Mouse (Mus musculus) liver, embryonic 14.5 days (tissue): Measurements from ENCODE around the gene Trhr2. TPM values are rescaled to one million over a fixed set of nuclear protein-coding genes. Genes with fewer than 3 reads are reported as not detected.
A peak's percentile ranks its signal among the peaks of the same experiment; 100 is the strongest.

Experiments
- ATAC-seq: fragments of 200-750 bp; cut with Nextera tagmentation; 2 replicates; pipeline ENCODE4 v1.8.0; 2017; ENCODE audit warnings: moderate number of reproducible peaks, mild to moderate bottlenecking, moderate library complexity; ENCODE audit not compliant: insufficient read depth
- DNase-seq, 3 experiments: peaks; one replicate each; pipeline ENCODE4 v3.0.0-alpha.2; 2012 to 2013; ENCODE audit warnings: low read depth in 3 of 3, low spot score in 3 of 3
- H3K27ac ChIP-seq: fragments of 300-500 bp; sonication (generic); 2 replicates; pipeline ENCODE4 v1.5.1; 2014; ENCODE audit warnings: moderate library complexity, mild to moderate bottlenecking, control low read depth, inconsistent platforms
- H3K27me3 ChIP-seq: fragments of 300-500 bp; sonication (generic); 2 replicates; pipeline ENCODE4 v1.6.1; 2014; ENCODE audit warnings: mild to moderate bottlenecking, low read length, moderate library complexity; ENCODE audit not compliant: control insufficient read depth, insufficient read depth
- H3K36me3 ChIP-seq: fragments of 300-500 bp; sonication (generic); replicated peaks from 2 replicates; pipeline ENCODE4 v1.6.1; 2014; ENCODE audit warnings: low read depth; ENCODE audit not compliant: control insufficient read depth, insufficient read depth
- H3K4me1 ChIP-seq, 2 experiments: fragments of 200-500 bp in 1 of 2; fragments of 300-500 bp in 1 of 2; sonication (generic) in 1 of 2; replicated peaks; 2 replicates each; pipeline ENCODE4 v1.6.1; 2012 to 2014; ENCODE audit warnings: antibody characterized with exemption in 1 of 2, inconsistent platforms in 1 of 2, low read length in 1 of 2; ENCODE audit not compliant: control insufficient read depth in 2 of 2, insufficient read depth in 2 of 2
- H3K4me2 ChIP-seq: fragments of 300-500 bp; sonication (generic); 2 replicates; pipeline ENCODE4 v1.6.1; 2014; ENCODE audit warnings: low read depth, mild to moderate bottlenecking, control low read depth, moderate library complexity
- H3K4me3 ChIP-seq, 2 experiments: fragments of 200-500 bp in 1 of 2; fragments of 300-500 bp in 1 of 2; sonication (generic) in 1 of 2; 2 replicates each; pipeline ENCODE4 v1.5.1; 2012 to 2014; ENCODE audit warnings: low read depth in 2 of 2, low read length in 2 of 2, mild to moderate bottlenecking in 2 of 2, control low read depth in 1 of 2, inconsistent platforms in 1 of 2, moderate library complexity in 1 of 2; ENCODE audit not compliant: insufficient read depth in 1 of 2
- H3K9ac ChIP-seq: fragments of 300-500 bp; sonication (generic); replicated peaks from 2 replicates; pipeline ENCODE4 v1.6.1; 2014; ENCODE audit warnings: mild to moderate bottlenecking, control low read depth, moderate library complexity
- H3K9me3 ChIP-seq: fragments of 300-500 bp; sonication (generic); 2 replicates; pipeline ENCODE4 v1.6.1; 2016; ENCODE audit warnings: low read length, mixed read lengths; ENCODE audit not compliant: control insufficient read depth
- CTCF ChIP-seq: IDR thresholded peaks from 2 replicates; pipeline ENCODE4 v1.5.1; 2016; ENCODE audit warnings: antibody characterized with exemption, low read depth, control low read depth
- EP300 ChIP-seq: IDR thresholded peaks from 2 replicates; pipeline ENCODE4 v1.6.1; 2016; ENCODE audit warnings: antibody characterized with exemption, low read depth
- WGBS: fragments of 180-500 bp; shearing (Covaris S2); extraction: QIAGEN DNeasy Blood & Tissue Kit; methylation state at CpG from one replicate; pipeline ENCODE4 v1.1.7; 2014; ENCODE audit not compliant: insufficient replicate concordance; 5-methylcytosine and 5-hydroxymethylcytosine counted together
- polyA plus RNA-seq, 2 experiments: library from polyadenylated mRNA; depleted of rRNA in 1 of 2; stranded (reverse) in 1 of 2; unstranded in 1 of 2; fragments of >200 nt; fragmentation: Nextera tagmentation in 1 of 2; extraction: Ambion mirVana in 1 of 2; gene quantifications; 2 replicates each; pipeline versions ENCODE4 v1.2.1 to v1.2.3; 2012 to 2014

Trhr2 gene
- polyA plus RNA-seq, 2 experiments = not detected

DNA sequence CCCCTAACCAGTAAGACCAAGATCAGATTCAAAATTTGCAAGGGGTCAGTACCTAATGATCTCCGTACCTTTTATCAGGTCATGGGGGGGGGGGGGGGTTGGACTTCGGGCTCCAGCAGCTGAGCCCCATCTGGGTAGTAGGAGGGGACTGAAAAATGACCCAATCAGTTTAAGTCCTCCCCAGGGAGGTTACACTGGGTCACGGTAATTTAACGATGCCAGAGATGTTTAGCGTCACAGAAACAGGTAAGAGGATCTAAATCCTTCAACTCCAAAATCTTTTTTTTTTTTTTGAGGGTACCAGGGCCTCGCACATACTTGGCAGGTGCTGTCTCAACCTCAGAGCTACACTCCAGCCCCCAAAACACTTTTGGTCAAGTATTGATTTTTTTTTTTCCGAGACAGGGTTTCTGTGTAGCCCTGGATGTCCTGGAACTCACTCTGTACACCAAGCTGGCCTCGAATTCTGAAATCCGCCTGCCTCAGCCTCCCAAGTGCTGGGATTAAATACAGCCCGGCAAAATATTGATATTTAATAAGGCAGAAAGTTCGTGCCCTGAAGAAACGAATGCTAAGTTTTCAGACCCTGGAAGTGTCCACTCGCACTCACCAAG, 15.3 kb upstream of the Trhr2 start:
- ATAC-seq (peak; percentile 4), DNase-seq (no peak)
- no peak for TF ChIP-seq EP300
- TF ChIP-seq CTCF = no peak
- H3K4me1 ChIP-seq = peaks cover 3 to 16% of the 10 kb centered on the region in 2 experiments; a peak in 3 of 4 replicates
- peak overlapping the region; percentile 65 for H3K4me2 ChIP-seq
- 14% methylated on average over 13 of the region's 13 CpGs for WGBS
- peak overlapping the region; percentile 47 to 79 for H3K4me3 ChIP-seq
- H3K36me3 ChIP-seq = peaks cover 10% of the 10 kb centered on the region
- H3K9ac ChIP-seq = peak overlapping the region; percentile 51
- H3K27ac ChIP-seq = peak overlapping the region; percentile 1; the same call in 1 of the 2 replicates
- H3K9me3 ChIP-seq = no peaks in the 10 kb centered on the region
- no peaks in the 10 kb centered on the region for H3K27me3 ChIP-seq

DNA sequence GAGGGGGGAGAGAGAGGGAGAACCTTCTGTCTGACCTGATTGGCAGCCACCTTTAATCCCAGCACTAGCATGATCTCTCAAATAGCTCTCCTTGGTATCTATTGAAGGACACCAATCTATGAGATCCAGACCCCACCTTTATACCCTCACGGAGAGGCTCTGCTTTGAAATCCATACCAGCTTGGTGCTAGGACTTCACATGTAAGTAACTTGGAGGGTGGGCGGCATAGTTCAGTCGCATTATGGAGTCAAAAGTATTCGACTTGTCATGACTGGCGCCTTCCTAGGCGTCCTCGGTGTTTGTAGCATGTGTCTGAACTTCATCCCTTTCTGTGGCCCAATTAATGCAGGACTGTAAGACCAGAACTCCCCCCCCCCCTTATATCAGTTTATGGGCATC, 14.8 kb upstream of the Trhr2 start:
- Histone ChIP-seq H3K4me1 (peaks cover 3 to 16% of the 10 kb centered on the region in 2 experiments; a peak in 3 of 4 replicates), H3K36me3 (peaks cover 5% of the 10 kb centered on the region), H3K9ac (no peak overlapping the region), H3K4me3 (peak overlapping the region in 1 of 2 experiments; percentile 79; a peak in 1 of 4 replicates), H3K27me3 (no peaks in the 10 kb centered on the region), H3K27ac (no peak overlapping the region), H3K9me3 (no peaks in the 10 kb centered on the region), H3K4me2 (peak overlapping the region; percentile 65)
- DNase-seq (no peak), ATAC-seq (no peak)
- WGBS = 79% methylated on average over 7 of the region's 7 CpGs
- no peak for TF ChIP-seq CTCF
- no peak for TF ChIP-seq EP300

- TF ChIP-seq EP300 = no peak
- no peak for TF ChIP-seq CTCF
- ATAC-seq = no peak
Observed at GRCm38 (mm10) chr8:122371706-122372105, 11.2 kb upstream of the Trhr2 start.

DNA sequence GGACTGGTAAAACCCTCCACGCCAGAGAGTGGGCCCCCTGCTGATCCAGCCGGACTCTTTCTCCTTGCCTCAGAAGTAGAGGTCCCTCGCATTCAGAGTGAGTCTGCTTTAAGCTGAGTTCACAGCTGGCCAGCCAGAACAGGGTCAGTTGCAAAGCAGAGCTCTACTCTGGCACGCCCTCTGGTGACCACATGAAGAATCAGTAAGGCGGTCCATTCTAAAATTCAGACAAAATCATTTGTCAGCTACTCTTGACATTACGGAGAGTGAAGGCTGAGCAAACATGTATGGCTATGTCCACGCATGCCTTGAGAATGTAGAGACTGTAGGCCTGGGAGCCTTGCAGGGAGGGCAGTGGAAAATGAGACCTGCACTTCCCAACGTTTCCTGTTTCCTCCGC, 9.1 kb upstream of the Trhr2 start:
- DNase-seq (peak; percentile 38 to 47 (median 42)), ATAC-seq (peak; percentile 56; the same call in 1 of the 2 replicates)
- Histone ChIP-seq H3K9ac (no peak overlapping the region), H3K36me3 (no peaks in the 10 kb centered on the region), H3K27me3 (no peaks in the 10 kb centered on the region), H3K4me1 (peaks cover 0 to 2% of the 10 kb centered on the region in 2 experiments; a peak in 1 of 4 replicates), H3K4me2 (no peak overlapping the region), H3K4me3 (no peak overlapping the region), H3K27ac (no peak overlapping the region), H3K9me3 (no peaks in the 10 kb centered on the region)
- 13% methylated on average over 9 of the region's 9 CpGs for WGBS
- TF ChIP-seq EP300 (no peak), CTCF (peak; percentile 88)

More at GRCm38 (mm10) chr8:122371706-122372105, 11.2 kb upstream of the Trhr2 start:
- no peaks in the 10 kb centered on the region for H3K27me3 ChIP-seq
- no peaks in the 10 kb centered on the region for H3K36me3 ChIP-seq
- no peak overlapping the region for H3K27ac ChIP-seq
- DNase-seq = no peak
- WGBS = 44% methylated on average over 6 of the region's 6 CpGs
- H3K9ac ChIP-seq = no peak overlapping the region
- H3K4me3 ChIP-seq = no peak overlapping the region
- H3K4me2 ChIP-seq = no peak overlapping the region
- H3K9me3 ChIP-seq = no peaks in the 10 kb centered on the region
- H3K4me1 ChIP-seq = peaks cover 0 to 8% of the 10 kb centered on the region in 2 experiments; a peak in 2 of 4 replicates

DNA sequence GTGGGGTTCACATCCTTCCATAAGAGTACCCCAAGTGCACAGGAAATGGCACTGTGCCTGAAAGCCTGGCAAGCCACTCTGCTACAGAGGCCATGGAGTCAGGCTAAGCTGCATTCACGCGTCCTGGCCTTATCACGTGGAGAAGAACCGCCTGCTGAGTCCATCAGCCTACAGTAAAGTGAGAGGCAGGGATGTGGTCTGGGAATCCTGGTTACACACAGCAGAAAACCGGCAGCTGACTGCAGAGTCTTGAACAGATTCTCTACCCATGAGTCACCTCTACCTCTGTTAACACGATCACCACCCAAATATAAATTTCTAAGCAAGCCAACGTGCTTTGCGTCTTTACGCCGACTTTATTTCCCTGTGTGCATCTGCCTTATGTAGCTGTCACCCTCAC, 7.9 kb upstream of the Trhr2 start:
- Histone ChIP-seq H3K36me3 (no peaks in the 10 kb centered on the region), H3K27ac (no peak overlapping the region), H3K27me3 (no peaks in the 10 kb centered on the region), H3K9me3 (no peaks in the 10 kb centered on the region), H3K4me3 (no peak overlapping the region), H3K4me2 (no peak overlapping the region), H3K9ac (no peak overlapping the region), H3K4me1 (peaks cover 0 to 2% of the 10 kb centered on the region in 2 experiments; a peak in 1 of 4 replicates)
- WGBS = 74% methylated on average over 10 of the region's 10 CpGs
- ATAC-seq (no peak), DNase-seq (no peak)
- TF ChIP-seq CTCF = no peak
- TF ChIP-seq EP300 = no peak
